Mouse (Mus musculus) small intestine, adult 2 months (tissue): ENCODE data around the gene Cpa5.

ENCODE experiments used
- CTCF ChIP-seq: fragments of 200-500 bp; IDR thresholded peaks from 2 replicates; pipeline ENCODE4 v1.5.1; 2012; ENCODE audit warnings: low read depth, mild to moderate bottlenecking, control low read depth, inconsistent platforms, low read length, moderate library complexity, mixed read lengths; ENCODE audit not compliant: insufficient replicate concordance, insufficient read length; ENCODE audit errors: extremely low read depth
- POLR2A ChIP-seq: fragments of 200-500 bp; IDR thresholded peaks from 2 replicates; pipeline ENCODE4 v1.6.1; 2012; ENCODE audit warnings: low read depth, mild to moderate bottlenecking, control low read depth, inconsistent platforms, low read length, moderate library complexity

DNA sequence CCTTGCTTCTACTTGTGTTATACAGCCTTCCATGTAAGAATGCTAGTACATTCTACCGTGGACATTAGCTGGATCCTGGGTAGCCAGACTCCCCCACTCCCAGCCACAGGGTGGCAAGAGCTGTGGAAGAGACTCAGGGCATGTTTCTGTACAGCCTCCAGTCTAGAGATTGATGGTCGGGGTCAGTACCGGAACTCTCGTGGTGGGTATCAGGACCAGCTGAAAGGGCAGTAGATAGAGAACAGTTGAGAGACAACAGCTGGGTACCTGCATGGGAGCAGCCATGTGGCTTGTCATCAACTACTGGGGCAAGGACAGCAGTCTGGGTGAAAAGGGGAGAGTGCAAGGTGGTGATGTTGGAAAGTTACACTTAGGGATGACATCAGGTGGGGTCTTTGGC lies 5.7 kb upstream of the Cpa5 start:
- TF ChIP-seq POLR2A (no peak), CTCF (no peak)
